Mouse (Mus musculus): Measurements from ENCODE around the gene Krt4.

The Krt4 gene

DNA sequence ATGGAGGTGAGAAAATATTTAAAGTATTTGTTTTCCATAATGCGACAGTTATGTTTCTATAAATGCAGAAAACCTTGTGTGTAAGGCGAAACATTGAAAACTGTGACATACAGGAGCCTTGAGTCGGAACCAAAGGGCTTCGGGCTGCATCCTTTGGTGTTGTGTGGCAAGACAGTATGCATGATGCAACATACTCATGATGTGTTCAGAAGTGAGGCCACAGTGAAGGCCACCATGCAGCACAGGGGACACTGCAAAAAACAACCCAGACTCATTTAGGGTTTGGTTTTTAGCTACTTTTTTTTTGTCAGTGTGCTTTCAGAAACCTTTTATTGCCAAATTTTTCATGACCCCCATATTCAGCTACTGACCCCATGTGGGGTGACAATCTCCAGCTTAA lies 29.3 kb downstream of the Krt4 start:
- DNase-seq (ENCODE audit: low read depth), result no peak

DNA sequence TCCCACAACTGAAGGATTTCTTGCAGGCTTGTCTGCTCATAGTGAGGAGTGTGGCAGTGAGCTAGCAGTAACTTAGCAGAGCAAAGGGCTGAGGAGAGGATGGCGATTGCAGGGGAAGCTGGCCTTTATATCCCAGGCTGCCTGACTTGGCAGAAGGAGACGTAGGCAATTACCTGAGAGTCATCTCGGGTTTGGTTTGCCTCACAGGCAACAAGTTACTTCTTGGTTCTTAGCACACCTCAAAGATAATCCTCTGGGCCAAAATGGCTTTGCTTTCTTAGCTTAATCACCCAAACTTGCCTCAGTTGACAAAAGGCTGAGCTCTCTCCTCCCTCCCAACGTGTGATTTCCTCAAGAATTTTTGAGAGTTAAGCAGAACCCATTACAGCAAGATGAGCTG lies 31.7 kb downstream of the Krt4 start, which contains the start of gene Krt76:
Gene Krt76 (minus strand): TSS at position 101 of the 400 bp plus-strand sequence.
- DNase-seq (ENCODE audit: low read depth), result no peak

DNA sequence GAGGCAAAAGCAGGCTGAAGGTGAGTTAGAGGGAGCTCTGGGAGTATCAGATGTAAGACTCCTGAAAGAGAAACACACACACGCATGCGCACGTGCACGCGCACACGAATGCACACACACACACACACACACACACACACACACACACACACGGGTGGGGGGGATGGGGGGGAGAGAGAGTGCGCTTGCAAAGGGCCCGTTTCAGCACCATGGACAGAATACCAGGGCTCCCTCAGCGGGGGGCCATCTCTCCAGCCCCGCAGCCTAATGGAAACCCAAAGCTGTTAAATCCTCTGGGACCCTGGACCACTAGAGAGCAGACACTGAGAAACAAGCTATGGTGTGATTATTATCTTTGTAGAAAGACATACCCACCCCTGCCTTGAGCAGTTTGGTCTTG lies 44.8 kb downstream of the Krt4 start:
- DNase-seq (ENCODE audit: low read depth), result no peak

DNA sequence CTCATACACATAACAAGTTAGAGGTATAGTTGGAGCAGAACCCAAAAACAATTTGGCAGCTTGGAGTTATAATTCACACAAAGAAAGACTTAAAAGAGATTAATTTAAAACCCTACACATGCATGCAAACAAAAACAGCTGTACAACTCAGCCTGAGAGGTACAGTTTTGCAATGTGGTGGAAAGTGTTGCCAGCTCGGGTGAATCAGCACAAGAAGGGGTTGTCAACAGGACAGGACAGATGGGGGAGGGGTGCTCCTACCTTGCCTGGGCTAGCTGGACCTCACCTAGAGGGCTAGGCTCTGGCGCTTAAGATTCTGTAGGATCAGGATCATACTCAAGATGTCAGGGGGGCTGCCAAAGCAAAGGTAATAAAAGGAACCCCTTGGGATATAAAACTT lies 46.5 kb downstream of the Krt4 start:
- no peak for DNase-seq (ENCODE audit: low read depth)

DNA sequence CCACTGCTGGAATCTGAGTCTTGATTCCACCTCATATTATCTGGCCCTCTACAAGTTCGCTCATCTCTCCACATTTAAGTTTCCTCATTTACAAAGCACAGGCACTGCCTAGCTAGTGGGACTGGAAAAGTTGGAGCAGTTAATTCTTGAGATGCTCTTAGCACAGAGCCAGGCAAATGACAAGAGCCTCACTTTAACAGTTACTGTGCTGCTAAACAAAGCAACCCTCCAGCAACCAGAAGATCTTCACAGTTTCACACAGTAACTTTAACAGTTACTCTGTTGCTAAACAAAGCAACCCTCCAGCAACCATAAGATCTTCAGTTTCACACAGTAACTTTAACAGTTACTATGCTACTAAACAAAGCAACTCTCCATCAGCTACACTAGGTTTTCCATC lies 50.2 kb downstream of the Krt4 start:
- no peak for DNase-seq (ENCODE audit: low read depth)

DNA sequence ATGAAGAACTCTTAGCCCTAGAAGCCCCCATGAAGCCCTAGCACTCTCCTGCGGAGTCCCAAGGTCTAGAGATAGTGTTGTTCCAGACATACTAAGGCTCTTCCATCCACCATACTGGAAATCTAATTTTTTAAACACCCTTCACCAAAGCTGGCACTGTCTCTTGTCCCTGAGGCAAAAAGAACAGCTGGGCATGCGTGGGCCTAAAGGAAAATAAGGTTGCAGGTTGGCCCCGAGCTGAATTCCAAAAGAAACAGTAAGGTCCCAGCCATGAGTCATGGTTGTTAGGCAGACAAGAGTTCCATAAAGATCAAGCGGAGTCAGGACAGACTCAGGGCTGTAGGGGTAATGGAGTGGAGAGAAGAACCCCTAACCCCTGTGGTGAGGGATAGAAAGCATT lies 51.3 kb downstream of the Krt4 start:
- DNase-seq (ENCODE audit: low read depth), result no peak

DNA sequence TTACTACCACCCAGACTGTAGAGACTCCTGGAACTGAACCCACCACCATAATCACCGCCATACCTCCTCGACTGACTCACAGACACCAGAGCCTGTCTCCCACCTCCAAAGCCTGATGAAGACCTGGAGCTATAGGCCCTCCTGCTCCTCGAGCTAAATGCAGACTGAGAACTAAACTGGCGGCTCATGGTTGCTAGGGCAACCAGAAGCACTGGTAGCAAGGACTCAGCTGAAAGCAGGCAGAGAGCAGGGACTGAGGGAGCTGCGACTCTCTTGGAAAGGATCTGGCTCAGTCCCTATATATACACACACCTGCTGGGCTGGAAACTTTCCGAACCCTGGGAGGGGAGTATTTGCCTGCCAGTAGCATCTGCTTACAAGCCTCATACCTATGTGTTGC lies 55.1 kb downstream of the Krt4 start, which contains the start of gene Krt77:
Gene Krt77 (minus strand): TSS at position 275 of the 400 bp plus-strand sequence.
- no peak for DNase-seq (ENCODE audit: low read depth)

Data from naive thymus-derived CD4-positive, alpha-beta T cell, adult 2 months (primary cell).